Mouse (Mus musculus) embryo, embryonic 10 days (tissue): Measurements from ENCODE around the gene Hilpda.
A peak's percentile ranks its signal among the peaks of the same experiment; 100 is the strongest.

Source experiments
- DNase-seq: peaks from one replicate; pipeline ENCODE4 v3.0.0-alpha.2; 2015; ENCODE audit warnings: low spot score

Gene Hilpda

GRCm38 (mm10) chr6:29272312-29273072 is at the start of gene Hilpda:
TSS of gene Hilpda (plus strand) at chr6:29272488.
- peak; percentile 96 for DNase-seq

- no peak for DNase-seq
Measured at GRCm38 (mm10) chr6:29229265-29229913, 42.9 kb upstream of the Hilpda start.

DNA sequence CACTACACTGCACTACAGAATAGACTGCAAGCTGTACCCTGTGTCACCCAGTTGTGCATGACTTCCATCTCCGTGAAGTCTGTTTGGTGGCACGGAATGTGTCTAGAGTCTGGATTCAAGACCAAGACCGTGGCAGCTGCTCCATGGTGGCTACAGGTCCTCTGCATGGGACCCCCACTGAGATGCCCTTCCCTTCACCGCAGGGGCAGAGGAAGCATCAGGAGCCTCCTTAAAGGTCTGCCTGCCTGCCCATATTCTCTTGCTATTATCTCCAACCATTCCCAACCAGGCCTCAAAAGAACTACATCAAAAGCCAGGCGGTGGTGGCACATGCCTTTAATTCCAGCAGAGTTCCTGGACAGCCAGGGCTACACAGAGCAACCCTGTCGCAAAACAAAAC is 41.9 kb upstream of the Hilpda start:
- no peak for DNase-seq

GRCm38 (mm10) chr6:29231799-29232198 is 40.5 kb upstream of the Hilpda start:
- DNase-seq: no peak

DNA sequence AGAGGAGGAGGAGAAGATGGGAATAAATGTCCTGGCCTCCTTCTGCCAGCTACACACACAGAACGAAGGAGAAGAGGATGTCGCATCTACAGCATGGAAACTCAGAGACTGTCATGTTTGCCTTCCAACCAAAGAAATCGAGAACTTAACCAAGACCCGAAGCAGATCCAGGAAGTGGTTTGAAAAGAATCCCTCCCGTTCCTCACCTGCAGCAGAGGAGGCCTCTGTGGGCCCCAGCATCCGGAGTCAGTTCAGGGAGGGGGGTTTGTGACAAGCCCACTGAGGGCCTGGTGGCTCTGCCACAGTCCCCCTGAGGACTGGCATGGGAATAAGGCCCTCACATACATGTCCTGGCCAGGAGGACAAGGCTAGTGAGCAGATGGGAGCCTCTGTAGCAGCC is 40.0 kb upstream of the Hilpda start:
- DNase-seq: no peak

GRCm38 (mm10) chr6:29233710-29234109 is 38.6 kb upstream of the Hilpda start:
- no peak for DNase-seq

DNA sequence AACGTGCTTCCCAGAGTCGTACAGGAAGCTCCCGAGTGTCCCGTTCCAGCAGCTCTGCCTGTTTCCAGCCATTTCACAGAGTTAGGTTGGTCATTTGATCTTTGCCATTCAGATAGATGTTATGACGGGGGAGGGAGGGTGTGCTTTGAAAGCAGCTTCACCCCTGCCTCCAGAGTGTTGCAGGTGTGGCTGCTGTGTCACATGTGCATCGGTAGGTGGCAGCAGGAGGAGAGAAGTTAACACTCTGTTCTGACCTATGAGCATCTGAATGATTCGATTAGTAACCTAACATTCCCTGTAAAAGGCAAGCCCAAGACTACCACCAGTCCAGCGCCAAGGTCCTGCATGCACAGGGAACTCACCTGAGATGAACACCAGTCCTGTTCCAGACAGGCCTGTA is 38.0 kb upstream of the Hilpda start:
- peak; percentile 52 for DNase-seq

- peak; percentile 57 for DNase-seq
Measured at GRCm38 (mm10) chr6:29240806-29241205, 31.5 kb upstream of the Hilpda start.

DNA sequence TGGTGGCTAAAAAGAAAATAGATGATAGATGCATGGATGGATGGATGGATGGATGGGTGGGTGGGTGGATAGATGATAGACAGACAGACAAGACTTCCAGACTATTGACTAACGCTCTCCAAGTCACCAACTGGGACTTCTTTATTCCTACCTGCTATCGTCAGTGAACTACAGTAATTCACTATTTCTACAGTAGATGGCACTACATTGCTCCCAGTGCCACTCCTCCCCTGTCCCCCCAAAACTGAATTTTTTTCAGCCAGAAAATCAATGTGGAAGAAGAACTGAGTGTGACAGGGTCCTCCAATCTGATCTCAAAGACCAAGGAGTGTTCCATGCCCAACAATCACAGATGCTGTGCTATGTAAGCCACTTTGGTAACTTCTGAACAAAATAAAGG is 30.6 kb upstream of the Hilpda start:
- DNase-seq: no peak

DNA sequence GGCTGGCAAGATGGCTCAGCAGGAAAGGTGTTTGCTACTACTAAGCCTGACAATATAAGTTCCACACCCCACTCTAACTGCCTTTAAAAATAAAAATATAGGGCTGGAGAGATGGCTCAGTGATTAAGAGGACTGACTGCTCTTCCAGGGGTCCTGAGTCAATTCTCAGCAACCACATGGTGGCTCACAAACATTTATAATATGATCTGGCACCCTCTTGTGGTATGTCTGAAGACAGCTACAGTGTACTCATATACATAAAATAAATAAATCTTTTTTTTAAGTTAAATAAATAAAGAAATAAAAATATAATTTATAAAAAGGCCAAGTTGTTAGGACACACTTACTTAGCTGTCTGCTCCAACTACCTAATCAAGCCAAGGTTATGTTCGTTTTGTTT is 30.0 kb upstream of the Hilpda start:
- DNase-seq: no peak

- peak; percentile 13 for DNase-seq
Measured at GRCm38 (mm10) chr6:29245272-29246120, 26.8 kb upstream of the Hilpda start.

DNA sequence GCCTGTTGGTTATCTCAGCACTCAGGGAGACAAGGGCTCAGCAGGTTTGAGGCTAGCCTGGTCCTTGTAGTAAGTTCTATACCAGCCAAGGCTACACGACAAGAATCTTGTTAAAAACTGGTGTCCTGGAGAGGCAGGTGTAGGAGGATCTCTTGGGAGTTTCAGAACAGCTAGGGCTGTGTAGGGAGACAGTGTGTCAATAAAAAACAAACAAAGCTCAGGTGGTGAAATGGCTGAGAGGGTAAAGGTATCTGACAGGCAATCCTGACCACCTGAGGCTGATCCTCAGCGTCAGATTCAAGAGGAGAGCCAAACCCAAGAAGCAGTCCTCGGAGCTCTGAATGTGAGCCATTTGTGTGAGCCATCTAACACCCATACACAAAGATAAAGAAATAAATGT is 26.1 kb upstream of the Hilpda start:
- no peak for DNase-seq

DNA sequence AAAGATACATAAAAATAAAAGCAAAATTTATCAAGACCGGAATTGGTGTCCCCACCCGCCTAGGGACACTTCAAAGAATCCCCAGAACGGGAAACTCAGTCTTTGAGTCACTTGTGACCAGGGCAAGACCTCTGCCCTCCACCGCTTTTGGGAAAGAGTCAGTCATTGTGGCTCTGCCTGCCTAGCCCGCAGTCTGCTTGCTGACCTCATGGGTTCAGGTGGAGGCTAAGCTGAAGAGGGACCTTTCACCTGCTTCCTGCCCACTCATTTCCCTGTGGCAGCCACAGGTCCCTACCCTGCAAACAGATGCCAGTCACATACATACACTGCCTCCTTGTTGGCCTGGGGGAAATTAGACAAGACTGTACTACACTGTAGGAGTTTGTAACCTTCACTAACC is 25.7 kb upstream of the Hilpda start:
- no peak for DNase-seq

GRCm38 (mm10) chr6:29247072-29247471 is 25.2 kb upstream of the Hilpda start:
- DNase-seq: no peak

DNA sequence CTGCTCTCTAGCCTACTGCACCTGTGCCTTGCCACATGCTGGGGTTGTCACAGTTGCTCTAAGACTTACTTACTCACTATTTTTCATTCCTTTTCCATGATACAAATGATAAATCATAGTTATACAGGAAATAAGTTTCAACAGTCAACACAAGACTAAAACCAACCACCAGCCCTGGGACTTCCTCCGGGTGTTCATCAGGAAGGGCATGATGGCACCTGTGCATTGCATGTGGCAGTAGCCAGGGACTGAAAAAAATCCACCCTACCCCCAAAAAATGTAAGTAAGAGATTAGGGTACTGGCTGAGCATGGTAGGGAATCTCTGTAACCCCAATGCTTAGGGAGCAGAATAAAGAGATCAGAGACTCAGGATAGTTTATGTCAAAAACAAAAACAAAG is 12.9 kb upstream of the Hilpda start:
- DNase-seq: no peak

DNA sequence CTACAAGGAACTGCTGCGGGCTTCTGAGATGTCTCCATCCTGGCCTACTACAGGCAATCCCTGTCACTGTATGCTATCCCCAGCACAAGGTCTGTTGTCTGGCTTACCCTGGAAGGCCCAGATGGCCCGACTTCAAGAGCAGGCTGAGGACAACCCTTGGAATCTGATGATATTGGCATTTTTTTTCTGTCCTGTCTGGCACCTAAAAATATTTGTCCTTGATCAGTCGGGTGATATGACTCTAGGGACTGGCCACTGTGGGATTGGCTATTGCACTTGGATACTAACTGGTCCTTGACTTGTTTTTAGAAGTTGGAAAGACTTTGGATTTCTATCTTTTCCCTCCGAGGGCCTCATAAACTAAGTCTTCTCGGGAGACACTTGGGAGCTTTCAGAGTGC is 10.5 kb upstream of the Hilpda start:
- no peak for DNase-seq

DNA sequence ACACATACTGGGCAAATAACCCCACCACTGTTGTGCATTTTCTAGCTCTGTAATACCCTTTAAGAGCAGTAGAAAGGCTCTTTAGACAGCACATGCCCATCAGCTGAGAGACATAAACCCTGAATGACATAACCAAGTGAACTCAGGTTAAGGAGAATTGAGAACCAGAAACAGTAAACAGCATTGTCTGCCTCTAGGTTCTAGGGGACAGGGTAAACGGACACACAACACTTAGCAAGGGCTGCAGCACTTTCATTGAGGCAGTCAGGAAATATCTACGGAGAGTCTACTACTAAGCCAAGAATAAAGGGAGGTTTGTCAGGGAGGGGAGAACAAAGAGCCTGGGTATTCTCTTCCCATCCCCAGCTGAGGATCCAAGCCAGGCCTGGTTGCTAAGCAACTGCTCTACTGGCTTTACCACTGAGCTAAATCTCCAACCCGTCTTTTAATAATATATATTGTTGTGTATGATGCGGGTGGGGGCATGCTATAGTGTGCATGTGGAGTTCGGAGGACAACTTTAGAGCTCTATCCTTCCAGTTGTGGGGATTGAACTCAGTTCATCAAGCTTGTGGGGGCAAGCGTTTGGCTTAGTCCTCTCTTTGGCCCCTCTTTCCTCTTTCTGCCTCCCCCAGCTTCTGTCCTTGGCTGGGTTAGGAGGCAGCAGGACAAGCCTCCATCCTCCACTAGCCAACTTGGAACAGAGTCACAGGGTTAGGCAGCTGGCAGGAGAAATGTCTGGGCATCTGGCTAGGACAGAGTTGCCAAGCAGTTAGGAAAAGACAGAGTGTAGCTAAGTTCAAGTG is 8.4 kb upstream of the Hilpda start:
- DNase-seq: no peak

GRCm38 (mm10) chr6:29264456-29264781 is 7.9 kb upstream of the Hilpda start:
- no peak for DNase-seq

GRCm38 (mm10) chr6:29266936-29267335 is 5.4 kb upstream of the Hilpda start:
- DNase-seq: no peak

GRCm38 (mm10) chr6:29269006-29269668 is 3.2 kb upstream of the Hilpda start:
- no peak for DNase-seq

- peak; percentile 41 for DNase-seq
Measured at GRCm38 (mm10) chr6:29270961-29271360, 1.3 kb upstream of the Hilpda start.

- DNase-seq: no peak
Measured at GRCm38 (mm10) chr6:29276746-29277145, 4.5 kb downstream of the Hilpda start.
